Mouse (Mus musculus) adrenal gland, postnatal 4 days (tissue): Measurements from ENCODE around the gene Cacnb2. TPM values are rescaled to one million over a fixed set of nuclear protein-coding genes. Genes with fewer than 3 reads are reported as not detected.

Experiments
- DNase-seq, 2 experiments: peaks; one replicate each; pipeline ENCODE4 v3.0.0; 2021 to 2022; ENCODE audit warnings: low spot score in 2 of 2, mixed read lengths in 2 of 2
- total RNA-seq, 2 experiments: library from RNA; stranded (reverse); gene quantifications; 2 replicates each; pipeline ENCODE4 v1.2.3; 2021

The Cacnb2 gene
- total RNA-seq, 2 experiments from 2014 or later = 58.6 to 61.6 TPM

DNA sequence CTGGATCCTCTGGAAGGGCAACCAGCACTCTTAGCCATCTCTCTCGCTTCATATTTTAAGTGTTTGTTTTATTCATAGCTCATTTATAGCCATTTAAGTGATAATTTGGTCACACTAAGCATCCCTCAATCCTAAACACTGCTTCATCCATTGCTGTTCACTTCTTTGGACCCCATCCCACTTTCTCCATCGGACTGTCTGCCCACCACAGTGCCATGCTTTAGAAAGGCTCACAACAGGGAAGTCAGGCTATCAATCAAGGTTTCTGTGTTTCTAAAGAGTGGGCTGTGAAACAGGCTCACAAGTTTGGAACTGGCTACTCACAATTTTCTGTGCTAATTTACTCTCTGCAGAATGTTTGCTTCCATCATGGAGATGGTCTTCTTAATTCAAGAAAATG lies 350.2 kb downstream of the Cacnb2 start:
- no peak for DNase-seq

- DNase-seq = no peak
These were observed 358.1 kb downstream of the Cacnb2 start for GRCm38 (mm10) chr2:14960963-14961488.

DNA sequence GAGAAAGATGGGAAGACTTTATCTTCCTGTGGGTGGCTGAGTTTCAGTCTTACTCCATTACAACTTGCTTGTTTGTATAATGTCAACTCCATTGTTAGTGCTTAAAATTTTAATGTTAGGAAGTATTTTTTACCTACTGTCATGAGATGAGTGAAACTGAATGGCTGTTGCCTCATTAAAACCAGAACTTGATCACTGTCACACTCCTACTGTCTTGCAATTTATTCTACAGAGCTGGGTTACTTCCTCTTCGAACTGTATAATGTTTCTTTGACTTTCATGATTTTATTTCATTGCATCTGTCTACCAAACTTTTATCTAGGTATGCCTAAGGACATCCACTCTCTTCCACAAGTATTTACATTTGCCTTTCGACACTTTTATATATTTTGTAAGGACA lies 358.6 kb downstream of the Cacnb2 start:
- DNase-seq = no peak

DNA sequence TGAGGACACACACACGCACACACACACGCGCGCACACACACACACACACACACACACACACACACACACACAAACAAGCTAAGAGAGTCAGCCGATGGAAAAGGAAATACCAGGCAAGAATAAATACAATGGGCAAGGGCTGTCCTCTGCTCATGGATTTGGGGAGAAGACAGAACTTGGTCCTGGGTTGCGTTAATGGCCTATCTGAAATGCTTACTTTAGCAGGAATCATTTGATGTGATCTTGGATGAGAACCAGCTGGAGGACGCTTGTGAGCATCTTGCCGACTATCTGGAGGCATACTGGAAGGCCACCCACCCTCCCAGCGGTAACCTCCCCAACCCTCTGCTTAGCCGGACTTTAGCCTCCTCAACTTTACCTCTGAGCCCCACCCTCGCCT lies 381.1 kb downstream of the Cacnb2 start:
- DNase-seq = no peak

GRCm38 (mm10) chr2:14988451-14988850 lies 385.6 kb downstream of the Cacnb2 start:
- DNase-seq = no peak

DNA sequence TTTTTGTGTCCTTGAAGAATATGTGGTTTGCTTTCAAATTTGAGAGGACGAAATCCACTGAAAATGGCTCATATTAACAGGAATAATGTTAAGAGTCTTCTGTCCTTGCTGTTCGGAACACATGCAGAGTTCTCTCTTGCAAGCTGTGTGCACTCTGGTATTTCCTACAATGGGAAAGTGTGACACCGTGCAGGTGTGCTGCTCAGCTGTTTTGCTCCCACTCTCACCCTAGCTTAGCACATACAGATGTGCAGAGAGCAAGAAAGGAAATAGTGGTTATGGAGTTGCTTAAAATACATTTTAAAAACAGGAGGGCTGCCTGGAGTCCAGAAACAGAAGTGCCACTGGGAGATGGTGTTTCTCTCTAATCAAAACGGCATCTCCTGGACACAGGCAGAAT lies 386.5 kb downstream of the Cacnb2 start:
- no peak for DNase-seq

- DNase-seq = no peak
These were observed 389.6 kb downstream of the Cacnb2 start for GRCm38 (mm10) chr2:14992531-14992930.

GRCm38 (mm10) chr2:14996036-14996435 lies 393.1 kb downstream of the Cacnb2 start:
- DNase-seq = no peak

- no peak for DNase-seq
These were observed 394.9 kb downstream of the Cacnb2 start for GRCm38 (mm10) chr2:14997836-14998235.

GRCm38 (mm10) chr2:15007531-15007930 lies 404.6 kb downstream of the Cacnb2 start:
- DNase-seq = no peak

- DNase-seq = no peak
These were observed 405.2 kb downstream of the Cacnb2 start for GRCm38 (mm10) chr2:15008072-15008471.

- no peak for DNase-seq
These were observed 423.9 kb downstream of the Cacnb2 start for GRCm38 (mm10) chr2:15026817-15027216.

DNA sequence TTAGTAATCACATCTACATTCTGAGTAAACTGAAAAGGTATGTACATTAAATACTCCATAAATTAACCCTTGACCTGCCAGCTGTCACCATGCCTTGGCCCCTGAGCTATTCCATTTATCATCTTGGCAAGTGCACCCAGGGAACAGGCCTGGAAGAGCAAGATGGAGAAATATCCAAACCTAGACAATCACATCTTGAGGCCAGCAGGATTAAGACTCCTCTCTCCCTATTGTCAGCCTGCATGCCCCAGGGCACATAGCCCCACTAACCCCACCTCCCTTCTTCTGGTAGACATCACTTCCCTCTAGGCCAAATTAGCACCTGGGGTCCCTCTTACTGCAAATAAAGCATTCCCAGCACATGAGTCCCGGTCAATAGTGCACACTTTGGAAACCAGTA lies 424.9 kb downstream of the Cacnb2 start:
- no peak for DNase-seq

Other genes starting within 250 kb of the Cacnb2 start
- gene Slc39a12, start 214.8 kb upstream of the Cacnb2 start, total RNA-seq = under 1 TPM in 1 of 2 experiments, not detected in 1; 0.14 TPM